In genomic region chr9:57671500-57671899, GRCm38 (mm10) we compare ENCODE assay signal across 33 mouse cellular contexts. TPM values are rescaled to one million over a fixed set of nuclear protein-coding genes. Genes with fewer than 3 reads are reported as not detected.
A peak's percentile ranks its signal among the peaks of the same experiment; 100 is the strongest.
DNase-seq lines count a peak whose midpoint lies in the region; ATAC-seq lines count a peak whose summit lies in the region.
"Had no signal": no experiment of that assay in that cellular context is flagged by ENCODE, and none has a peak within 500 bp of the region (broad histone marks: within the 10 kb centered on the region; RNA-seq: fewer than 3 reads in every experiment).

No protein-coding gene starts in this region.

- ATAC-seq in midbrain, embryonic 11.5 days (ENCODE audit: low FRiP score), result no peak
- no peak for ATAC-seq in midbrain, embryonic 16.5 days
- ATAC-seq in liver, embryonic 12.5 days, result 0 out of 2 replicates have a peak, but pooled peaks have one; percentile 49
- peak; percentile 58; the same call in 1 of the 2 replicates for ATAC-seq in liver, embryonic 15.5 days (ENCODE audit: insufficient read depth)
- ATAC-seq: activated CD4-positive, CD25-positive, alpha-beta regulatory T cell, adult 4 months; CD4-positive, CD25-positive, alpha-beta regulatory T cell, adult 4 months; forebrain, embryonic 14.5 days; hindbrain, embryonic 16.5 days had no signal

- H3K36me3 ChIP-seq in midbrain, embryonic 11.5 days (ENCODE audit: control insufficient read depth, insufficient read depth, low read length), result no peaks in the 10 kb centered on the region
- no peaks in the 10 kb centered on the region for H3K36me3 ChIP-seq in midbrain, embryonic 16.5 days (ENCODE audit: control insufficient read depth, insufficient read depth, low read length)
- no peaks in the 10 kb centered on the region for H3K36me3 ChIP-seq in liver, embryonic 12.5 days
- H3K36me3 ChIP-seq in liver, embryonic 15.5 days (replicated peaks), result no peaks in the 10 kb centered on the region
- H3K36me3 ChIP-seq: embryonic facial prominence, embryonic 12.5 days; embryonic facial prominence, embryonic 15.5 days; heart, embryonic 12.5 days; heart, embryonic 15.5 days; hindbrain, embryonic 10.5 days; hindbrain, embryonic 13.5 days had no signal

- no peak overlapping the region for H3K4me2 ChIP-seq in midbrain, embryonic 11.5 days
- H3K4me2 ChIP-seq in midbrain, embryonic 16.5 days (ENCODE audit: low read length), result no peak overlapping the region
- H3K4me2 ChIP-seq in liver, embryonic 12.5 days, result no peak overlapping the region
- no peak overlapping the region for H3K4me2 ChIP-seq in liver, embryonic 15.5 days
- H3K4me2 ChIP-seq: embryonic facial prominence, embryonic 12.5 days; embryonic facial prominence, embryonic 15.5 days; heart, embryonic 12.5 days; heart, embryonic 15.5 days; hindbrain, embryonic 13.5 days had no signal

- 95% methylated on average over 5 of the region's 5 CpGs for WGBS in midbrain, embryonic 11.5 days
- WGBS in midbrain, embryonic 16.5 days, result 88% methylated on average over 5 of the region's 5 CpGs
- 68% methylated on average over 5 of the region's 5 CpGs for WGBS in liver, embryonic 12.5 days (ENCODE audit: insufficient replicate concordance)
- WGBS in liver, embryonic 15.5 days (ENCODE audit: insufficient replicate concordance), result 59% methylated on average over 5 of the region's 5 CpGs

- H3K9me3 ChIP-seq in midbrain, embryonic 11.5 days (ENCODE audit: control insufficient read depth, low read length), result no peaks in the 10 kb centered on the region
- no peaks in the 10 kb centered on the region for H3K9me3 ChIP-seq in midbrain, embryonic 16.5 days (replicated peaks; ENCODE audit: control insufficient read depth, low read length, poor library complexity, severe bottlenecking)
- no peaks in the 10 kb centered on the region for H3K9me3 ChIP-seq in liver, embryonic 12.5 days (replicated peaks)
- H3K9me3 ChIP-seq in liver, embryonic 15.5 days (replicated peaks), result no peaks in the 10 kb centered on the region
- H3K9me3 ChIP-seq: embryonic facial prominence, embryonic 12.5 days; embryonic facial prominence, embryonic 15.5 days; heart, embryonic 12.5 days; heart, embryonic 15.5 days; hindbrain, embryonic 13.5 days had no signal

- H3K27me3 ChIP-seq in midbrain, embryonic 11.5 days (ENCODE audit: control insufficient read depth, insufficient read depth, low read length), result no peaks in the 10 kb centered on the region
- no peaks in the 10 kb centered on the region for H3K27me3 ChIP-seq in midbrain, embryonic 16.5 days (ENCODE audit: control insufficient read depth, insufficient read depth, low read depth, low read length)
- H3K27me3 ChIP-seq in liver, embryonic 12.5 days (replicated peaks), result 0 out of 2 replicates have a peak, but pooled peaks cover 4% of the 10 kb centered on the region
- H3K27me3 ChIP-seq in liver, embryonic 15.5 days, result peaks cover 3% of the 10 kb centered on the region; the same call in 1 of the 2 replicates
- H3K27me3 ChIP-seq: embryonic facial prominence, embryonic 12.5 days; embryonic facial prominence, embryonic 15.5 days; heart, embryonic 15.5 days; hindbrain, embryonic 13.5 days had no signal

- H3K27ac ChIP-seq in midbrain, embryonic 11.5 days (ENCODE audit: low read depth, low read length), result no peak overlapping the region
- no peak overlapping the region for H3K27ac ChIP-seq in midbrain, embryonic 16.5 days (ENCODE audit: low read length)
- no peak overlapping the region; the same call in 1 of the 2 replicates for H3K27ac ChIP-seq in liver, embryonic 12.5 days
- H3K27ac ChIP-seq in liver, embryonic 15.5 days (replicated peaks), result peak overlapping the region; percentile 69
- H3K27ac ChIP-seq: embryonic facial prominence, embryonic 12.5 days; embryonic facial prominence, embryonic 15.5 days; heart, embryonic 15.5 days; hindbrain, embryonic 10.5 days; hindbrain, embryonic 13.5 days had no signal

- H3K9ac ChIP-seq in midbrain, embryonic 11.5 days (ENCODE audit: low read length), result no peak overlapping the region
- H3K9ac ChIP-seq in midbrain, embryonic 16.5 days (ENCODE audit: low read depth, low read length), result no peak overlapping the region
- H3K9ac ChIP-seq in liver, embryonic 12.5 days, result no peak overlapping the region
- no peak overlapping the region for H3K9ac ChIP-seq in liver, embryonic 15.5 days
- H3K9ac ChIP-seq: embryonic facial prominence, embryonic 12.5 days; embryonic facial prominence, embryonic 15.5 days; heart, embryonic 12.5 days; heart, embryonic 15.5 days; hindbrain, embryonic 13.5 days had no signal

- no peaks in the 10 kb centered on the region for H3K4me1 ChIP-seq in midbrain, embryonic 11.5 days (ENCODE audit: control insufficient read depth, insufficient read depth, low read length)
- H3K4me1 ChIP-seq in midbrain, embryonic 16.5 days (ENCODE audit: control insufficient read depth, insufficient read depth, low read length), result no peaks in the 10 kb centered on the region
- peaks cover 10% of the 10 kb centered on the region for H3K4me1 ChIP-seq in liver, embryonic 12.5 days
- peaks cover 8% of the 10 kb centered on the region for H3K4me1 ChIP-seq in liver, embryonic 15.5 days (replicated peaks)
- H3K4me1 ChIP-seq: embryonic facial prominence, embryonic 12.5 days; embryonic facial prominence, embryonic 15.5 days; heart, embryonic 15.5 days; hindbrain, embryonic 10.5 days; hindbrain, embryonic 13.5 days had no signal

- no peak overlapping the region for H3K4me3 ChIP-seq in midbrain, embryonic 11.5 days (ENCODE audit: low read depth, low read length)
- no peak overlapping the region for H3K4me3 ChIP-seq in midbrain, embryonic 16.5 days (ENCODE audit: low read depth, low read length)
- H3K4me3 ChIP-seq in liver, embryonic 12.5 days, result no peak overlapping the region
- no peak overlapping the region for H3K4me3 ChIP-seq in liver, embryonic 15.5 days (replicated peaks)
- H3K4me3 ChIP-seq: embryonic facial prominence, embryonic 12.5 days; embryonic facial prominence, embryonic 15.5 days; heart, embryonic 12.5 days; heart, embryonic 15.5 days; hindbrain, embryonic 10.5 days; hindbrain, embryonic 13.5 days had no signal

- DNase-seq in midbrain, embryonic 11.5 days (ENCODE audit: low spot score, missing footprints), result peak; percentile 23
- DNase-seq in cerebellum, postnatal 36 days, result no peak
- DNase-seq in thymus, postnatal 4 days, result no peak
- no peak for DNase-seq in layer of hippocampus, postnatal 10 days (ENCODE audit: low spot score in 2 of 2)
- DNase-seq: adrenal gland, adult 8-10 months; adrenal gland, postnatal 25 days; cerebellum, adult 11-12 months; cerebellum, adult 8-10 months; cerebellum, postnatal 14 days; gastrocnemius, postnatal 10 days; gastrocnemius, postnatal 36 days; heart, postnatal 10 days; heart, postnatal 36 days had no signal

RNA-seq across cellular contexts. Expression of gene Cyp1a2, which starts 12.0 kb away (rescaled TPM):
- not detected in 2 replicates for polyA plus RNA-seq in midbrain, embryonic 11.5 days (2014; fragmentation: Nextera tagmentation; extraction: Ambion mirVana)
- not detected in 2 replicates for polyA plus RNA-seq in midbrain, embryonic 16.5 days (2015; fragmentation: Nextera tagmentation; extraction: Ambion mirVana)
- not detected in 2 replicates for polyA plus RNA-seq in liver, embryonic 12.5 days (2016; fragmentation: Nextera tagmentation; extraction: Ambion mirVana)
- polyA plus RNA-seq in liver, embryonic 15.5 days (2015; fragmentation: Nextera tagmentation; extraction: Ambion mirVana), result 0.14 and 0.15 TPM in 2 replicates
- total RNA-seq in layer of hippocampus, postnatal 10 days (2021), result not detected
- total RNA-seq: adrenal gland, postnatal 25 days; common myeloid progenitor, adult 5-6 weeks; gastrocnemius, adult 18-20 months; gastrocnemius, postnatal 36 days; granulocyte monocyte progenitor cell, adult 5-6 weeks; heart, postnatal 10 days; heart, postnatal 36 days; MEL had no signal
- polyA plus RNA-seq: activated CD4-positive, CD25-positive, alpha-beta regulatory T cell, adult 4 months; brain, embryonic 14.5 days; C2C12; CD4-positive, CD25-positive, alpha-beta regulatory T cell, adult 4 months; embryonic facial prominence, embryonic 12.5 days; embryonic facial prominence, embryonic 15.5 days; forebrain, embryonic 11.5 days; forebrain, embryonic 14.5 days; heart, embryonic 12.5 days; heart, embryonic 15.5 days; hindbrain, embryonic 10.5 days; hindbrain, embryonic 13.5 days; hindbrain, embryonic 16.5 days had no signal

RNA-seq across cellular contexts. Expression of gene Cyp1a1, which starts 16.2 kb away (rescaled TPM):
- not detected in 2 replicates for polyA plus RNA-seq in midbrain, embryonic 11.5 days (2014; fragmentation: Nextera tagmentation; extraction: Ambion mirVana)
- 0.06 and 0.12 TPM in 2 replicates for polyA plus RNA-seq in midbrain, embryonic 16.5 days (2015; fragmentation: Nextera tagmentation; extraction: Ambion mirVana)
- polyA plus RNA-seq in liver, embryonic 12.5 days (2016; fragmentation: Nextera tagmentation; extraction: Ambion mirVana), result 0.16 and 0.19 TPM in 2 replicates
- 0.13 and 0.16 TPM in 2 replicates for polyA plus RNA-seq in liver, embryonic 15.5 days (2015; fragmentation: Nextera tagmentation; extraction: Ambion mirVana)
- total RNA-seq in layer of hippocampus, postnatal 10 days (2021), result under 1 TPM; 0.48 to 0.60 TPM
- total RNA-seq: granulocyte monocyte progenitor cell, adult 5-6 weeks; heart, postnatal 10 days; heart, postnatal 36 days had no signal
- polyA plus RNA-seq: activated CD4-positive, CD25-positive, alpha-beta regulatory T cell, adult 4 months; CD4-positive, CD25-positive, alpha-beta regulatory T cell, adult 4 months; embryonic facial prominence, embryonic 12.5 days; forebrain, embryonic 11.5 days; forebrain, embryonic 14.5 days; heart, embryonic 12.5 days; heart, embryonic 15.5 days; hindbrain, embryonic 10.5 days had no signal

RNA-seq across cellular contexts. Expression of gene Csk, which starts 18.1 kb away (rescaled TPM):
- polyA plus RNA-seq in midbrain, embryonic 11.5 days (2014; fragmentation: Nextera tagmentation; extraction: Ambion mirVana), result 29.2 and 32.3 TPM in 2 replicates
- 38.2 and 39.2 TPM in 2 replicates for polyA plus RNA-seq in midbrain, embryonic 16.5 days (2015; fragmentation: Nextera tagmentation; extraction: Ambion mirVana)
- 27.0 and 27.8 TPM in 2 replicates for polyA plus RNA-seq in liver, embryonic 12.5 days (2016; fragmentation: Nextera tagmentation; extraction: Ambion mirVana)
- 15.4 and 15.9 TPM in 2 replicates for polyA plus RNA-seq in liver, embryonic 15.5 days (2015; fragmentation: Nextera tagmentation; extraction: Ambion mirVana)
- 10 to 100 TPM; 56.6 to 59.0 TPM for total RNA-seq in layer of hippocampus, postnatal 10 days (2021)

RNA-seq across cellular contexts. Expression of gene Edc3, which starts 36.8 kb away (rescaled TPM):
- polyA plus RNA-seq in midbrain, embryonic 11.5 days (2014; fragmentation: Nextera tagmentation; extraction: Ambion mirVana), result 27.7 and 30.0 TPM in 2 replicates
- 31.8 and 34.7 TPM in 2 replicates for polyA plus RNA-seq in midbrain, embryonic 16.5 days (2015; fragmentation: Nextera tagmentation; extraction: Ambion mirVana)
- polyA plus RNA-seq in liver, embryonic 12.5 days (2016; fragmentation: Nextera tagmentation; extraction: Ambion mirVana), result 21.2 and 22.2 TPM in 2 replicates
- polyA plus RNA-seq in liver, embryonic 15.5 days (2015; fragmentation: Nextera tagmentation; extraction: Ambion mirVana), result 13.8 and 16.2 TPM in 2 replicates
- 10 to 100 TPM; 14.6 to 16.0 TPM for total RNA-seq in layer of hippocampus, postnatal 10 days (2021)

RNA-seq across cellular contexts. Expression of gene Lman1l, which starts 50.9 kb away (rescaled TPM):
- 0.08 TPM in 1 of 2 replicates, not detected in the other for polyA plus RNA-seq in midbrain, embryonic 11.5 days (2014; fragmentation: Nextera tagmentation; extraction: Ambion mirVana)
- not detected in 2 replicates for polyA plus RNA-seq in midbrain, embryonic 16.5 days (2015; fragmentation: Nextera tagmentation; extraction: Ambion mirVana)
- not detected in 2 replicates for polyA plus RNA-seq in liver, embryonic 12.5 days (2016; fragmentation: Nextera tagmentation; extraction: Ambion mirVana)
- polyA plus RNA-seq in liver, embryonic 15.5 days (2015; fragmentation: Nextera tagmentation; extraction: Ambion mirVana), result not detected in 2 replicates
- not detected for total RNA-seq in layer of hippocampus, postnatal 10 days (2021)
- total RNA-seq: adrenal gland, adult 8-10 months; adrenal gland, postnatal 25 days; common myeloid progenitor, adult 5-6 weeks; gastrocnemius, adult 18-20 months; gastrocnemius, postnatal 10 days; gastrocnemius, postnatal 36 days; granulocyte monocyte progenitor cell, adult 5-6 weeks; heart, postnatal 10 days; heart, postnatal 36 days had no signal
- polyA plus RNA-seq: activated CD4-positive, CD25-positive, alpha-beta regulatory T cell, adult 4 months; embryonic facial prominence, embryonic 12.5 days; embryonic facial prominence, embryonic 15.5 days; forebrain, embryonic 11.5 days; forebrain, embryonic 14.5 days; heart, embryonic 12.5 days; heart, embryonic 15.5 days; hindbrain, embryonic 10.5 days; hindbrain, embryonic 13.5 days; hindbrain, embryonic 16.5 days had no signal

Comparison
In these comparisons a context has a peak if more than half of its experiments do, and no peak if none do; other contexts are left out.
1. ATAC-seq: peak in liver, embryonic 12.5 days (single experiment) and liver, embryonic 15.5 days (single experiment); none in midbrain, embryonic 11.5 days (single experiment) and midbrain, embryonic 16.5 days (single experiment).